Mouse (Mus musculus) G1E-ER4 (cell line): ENCODE data around the gene Vps35. TPM values are rescaled to one million over a fixed set of nuclear protein-coding genes. Genes with fewer than 3 reads are reported as not detected.

ENCODE experiments used
- GATA1 ChIP-seq: IDR thresholded peaks from one replicate; pipeline ENCODE4 v1.8.0; 2012; ENCODE audit warnings: low read length, inconsistent platforms
- polyA plus RNA-seq: library from polyadenylated mRNA; stranded (reverse); fragments of >175 nt; gene quantifications from 2 replicates; pipeline ENCODE4 v1.2.3, GENCODE M21; 2012

Vps35 gene
- polyA plus RNA-seq, 1 experiment: 6.0 TPM

GRCm38 (mm10) chr8:85286846-85287245, 12.8 kb downstream of the Vps35 start:
- TF ChIP-seq GATA1: no peak

DNA sequence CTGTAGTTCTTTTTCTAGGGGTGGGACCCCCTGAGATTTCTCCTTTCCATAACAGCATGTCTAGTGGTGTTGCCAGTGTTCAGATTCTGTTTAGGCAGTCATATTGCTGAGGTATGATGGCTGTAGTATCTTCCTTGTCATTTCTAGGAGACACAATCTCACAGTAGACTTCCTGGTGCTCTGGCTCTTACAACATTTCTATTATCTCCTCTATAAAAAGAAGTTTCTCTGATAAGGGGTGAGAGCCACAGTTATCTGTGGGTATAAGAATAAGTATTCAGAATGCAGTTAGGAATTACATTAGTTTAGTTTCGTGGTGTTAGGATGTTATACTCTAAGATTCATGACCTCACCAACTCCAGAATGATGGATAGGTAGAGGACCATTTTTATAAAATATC, 72.3 kb downstream of the Vps35 start:
- no peak for TF ChIP-seq GATA1

- TF ChIP-seq GATA1: no peak
Measured at GRCm38 (mm10) chr8:85225688-85226087, 73.9 kb downstream of the Vps35 start, which contains the start of gene Olfr371. Gene Olfr371, plus strand, starts transcription at chr8:85225988.

- TF ChIP-seq GATA1: no peak
Measured at GRCm38 (mm10) chr8:85220992-85221391, 78.6 kb downstream of the Vps35 start.

- TF ChIP-seq GATA1: no peak
Measured at GRCm38 (mm10) chr8:85220220-85220619, 79.4 kb downstream of the Vps35 start.

Other genes with a start within 250 kb of the Vps35 start
- 24.7 and 27.7 TPM in 2 replicates for gene Fbxw9, start 239.7 kb downstream of the Vps35 start, polyA plus RNA-seq
- gene Gm5741, start 231.8 kb downstream of the Vps35 start, polyA plus RNA-seq: 1.1 and 1.3 TPM in 2 replicates
- 35.9 and 40.4 TPM in 2 replicates for gene Dhps, start 228.0 kb downstream of the Vps35 start, polyA plus RNA-seq
- 4.1 and 22.5 TPM in 2 replicates for gene Wdr83os, start 219.1 kb downstream of the Vps35 start, polyA plus RNA-seq
- 18.1 and 45.7 TPM in 2 replicates for gene Wdr83, start 218.5 kb downstream of the Vps35 start, polyA plus RNA-seq
- gene Man2b1, start 216.5 kb downstream of the Vps35 start, polyA plus RNA-seq: 9.5 and 11.4 TPM in 2 replicates
- not detected in 2 replicates for gene Zfp791, start 176.7 kb downstream of the Vps35 start, polyA plus RNA-seq
- not detected in 2 replicates for gene Cks1brt, start 147.9 kb downstream of the Vps35 start, polyA plus RNA-seq
- not detected in 2 replicates for gene Olfr371, start 73.8 kb downstream of the Vps35 start, polyA plus RNA-seq
- gene Orc6, start 170 bp downstream of the Vps35 start, polyA plus RNA-seq: 4.5 and 16.7 TPM in 2 replicates
- gene Mylk3, start 86.5 kb upstream of the Vps35 start, polyA plus RNA-seq: 40.7 and 82.3 TPM in 2 replicates
- gene 4921524J17Rik, start 133.0 kb upstream of the Vps35 start, polyA plus RNA-seq: 34.7 and 41.9 TPM in 2 replicates
- gene Gpt2, start 192.8 kb upstream of the Vps35 start, polyA plus RNA-seq: not detected in 2 replicates